ENCODE assay signal across 21 mouse cellular contexts in genomic region chr2:35258590-35258989, GRCm38 (mm10). TPM values are rescaled to one million over a fixed set of nuclear protein-coding genes. Genes with fewer than 3 reads are reported as not detected.
A peak's percentile ranks its signal among the peaks of the same experiment; 100 is the strongest.
DNase-seq lines count a peak whose midpoint lies in the region; ATAC-seq and TF ChIP-seq lines count a peak whose summit lies in the region.
"Had no signal": no experiment of that assay in that cellular context is flagged by ENCODE, and none has a peak within 500 bp of the region (broad histone marks: within the 10 kb centered on the region; RNA-seq: fewer than 3 reads in every experiment).

No protein-coding gene starts in this region.

- no peak for TF ChIP-seq CTCF in heart, postnatal 0 days (IDR thresholded peaks at IDR 0.05; ENCODE audit: low read depth)

- no peaks in the 10 kb centered on the region for H3K36me3 ChIP-seq in embryonic facial prominence, embryonic 12.5 days
- no peaks in the 10 kb centered on the region for H3K36me3 ChIP-seq in embryonic facial prominence, embryonic 10.5 days (replicated peaks)
- no peaks in the 10 kb centered on the region for H3K36me3 ChIP-seq in heart, postnatal 0 days (replicated peaks; ENCODE audit: control insufficient read depth, insufficient read depth, low read length)
- H3K36me3 ChIP-seq in embryonic facial prominence, embryonic 15.5 days: no peaks in the 10 kb centered on the region
- H3K36me3 ChIP-seq in stomach, embryonic 14.5 days (ENCODE audit: control insufficient read depth, insufficient read depth, low read length): no peaks in the 10 kb centered on the region
- H3K36me3 ChIP-seq: G1E; hindbrain, embryonic 12.5 days; neural tube, embryonic 12.5 days had no signal

- H3K27me3 ChIP-seq in embryonic facial prominence, embryonic 12.5 days: no peaks in the 10 kb centered on the region
- H3K27me3 ChIP-seq in embryonic facial prominence, embryonic 10.5 days (replicated peaks; ENCODE audit: low read depth, poor library complexity, severe bottlenecking): peaks cover 50% of the 10 kb centered on the region
- no peaks in the 10 kb centered on the region for H3K27me3 ChIP-seq in heart, postnatal 0 days (ENCODE audit: control insufficient read depth, insufficient read depth, low read length)
- H3K27me3 ChIP-seq in embryonic facial prominence, embryonic 15.5 days: 0 out of 2 replicates have a peak, but pooled peaks cover under 1% of the 10 kb centered on the region
- H3K27me3 ChIP-seq in stomach, embryonic 14.5 days (ENCODE audit: control insufficient read depth, insufficient read depth, low read length): no peaks in the 10 kb centered on the region

- no peak for TF ChIP-seq EP300 in heart, postnatal 0 days (IDR thresholded peaks at IDR 0.05; ENCODE audit: low read depth)

- ATAC-seq in embryonic facial prominence, embryonic 12.5 days (ENCODE audit: insufficient number of reproducible peaks, insufficient read depth, low FRiP score, low TSS enrichment): no peak
- ATAC-seq in heart, postnatal 0 days (ENCODE audit: insufficient read depth, low read depth): no peak
- no peak for ATAC-seq in embryonic facial prominence, embryonic 15.5 days (ENCODE audit: insufficient number of reproducible peaks, low FRiP score, low TSS enrichment, low read depth)
- ATAC-seq in stomach, embryonic 14.5 days (ENCODE audit: insufficient number of reproducible peaks, insufficient read depth, low FRiP score, low read depth): no peak
- ATAC-seq: forebrain, embryonic 14.5 days; inflammation-experienced regulatory T-cells, adult 6 months had no signal

- no peak overlapping the region for H3K4me2 ChIP-seq in embryonic facial prominence, embryonic 12.5 days (replicated peaks)
- H3K4me2 ChIP-seq in heart, postnatal 0 days (ENCODE audit: low read depth, low read length): no peak overlapping the region; the same call in 1 of the 2 replicates
- peak overlapping the region; percentile 89 for H3K4me2 ChIP-seq in embryonic facial prominence, embryonic 15.5 days (replicated peaks)
- 0 out of 2 replicates have a peak overlapping the region, but pooled peaks have one; percentile 17 for H3K4me2 ChIP-seq in stomach, embryonic 14.5 days (replicated peaks; ENCODE audit: low read depth, low read length)
- H3K4me2 ChIP-seq: hindbrain, embryonic 12.5 days; neural tube, embryonic 12.5 days had no signal

- H3K9ac ChIP-seq in embryonic facial prominence, embryonic 12.5 days: no peak overlapping the region
- no peak overlapping the region for H3K9ac ChIP-seq in heart, postnatal 0 days (replicated peaks; ENCODE audit: low read depth, low read length)
- no peak overlapping the region for H3K9ac ChIP-seq in embryonic facial prominence, embryonic 15.5 days
- no peak overlapping the region for H3K9ac ChIP-seq in stomach, embryonic 14.5 days (replicated peaks; ENCODE audit: low read depth, low read length)
- H3K9ac ChIP-seq: hindbrain, embryonic 12.5 days; neural tube, embryonic 12.5 days had no signal

- no peak overlapping the region for H3K4me3 ChIP-seq in embryonic facial prominence, embryonic 12.5 days
- no peak overlapping the region for H3K4me3 ChIP-seq in embryonic facial prominence, embryonic 10.5 days
- no peak overlapping the region for H3K4me3 ChIP-seq in heart, postnatal 0 days (ENCODE audit: low read depth, low read length)
- H3K4me3 ChIP-seq in embryonic facial prominence, embryonic 15.5 days (replicated peaks): no peak overlapping the region; the same call in 1 of the 2 replicates
- no peak overlapping the region for H3K4me3 ChIP-seq in stomach, embryonic 14.5 days (ENCODE audit: low read depth, low read length)
- H3K4me3 ChIP-seq: heart, adult 2 months; hindbrain, embryonic 12.5 days; neural tube, embryonic 12.5 days had no signal

- H3K27ac ChIP-seq in embryonic facial prominence, embryonic 12.5 days: peak overlapping the region; percentile 83; the same call in 1 of the 2 replicates
- H3K27ac ChIP-seq in embryonic facial prominence, embryonic 10.5 days (replicated peaks): no peak overlapping the region
- peak overlapping the region; percentile 80 for H3K27ac ChIP-seq in heart, postnatal 0 days (ENCODE audit: low read depth)
- H3K27ac ChIP-seq in embryonic facial prominence, embryonic 15.5 days (replicated peaks): peak overlapping the region; percentile 86
- H3K27ac ChIP-seq in stomach, embryonic 14.5 days (ENCODE audit: low read length): peak overlapping the region; percentile 87; the same call in 1 of the 2 replicates
- H3K27ac ChIP-seq: heart, adult 2 months; hindbrain, embryonic 12.5 days; neural tube, embryonic 12.5 days had no signal

- intact Hi-C loops in heart, postnatal 25 days (cut with DNase I): no loop called here

- H3K4me1 ChIP-seq in embryonic facial prominence, embryonic 12.5 days: peaks cover 37% of the 10 kb centered on the region
- H3K4me1 ChIP-seq in embryonic facial prominence, embryonic 10.5 days: peaks cover 33% of the 10 kb centered on the region
- H3K4me1 ChIP-seq in heart, postnatal 0 days (ENCODE audit: control insufficient read depth, insufficient read depth): peaks cover 23% of the 10 kb centered on the region
- peaks cover 78% of the 10 kb centered on the region for H3K4me1 ChIP-seq in embryonic facial prominence, embryonic 15.5 days
- H3K4me1 ChIP-seq in stomach, embryonic 14.5 days (ENCODE audit: control insufficient read depth, insufficient read depth, low read length): peaks cover 32% of the 10 kb centered on the region

- no peaks in the 10 kb centered on the region for H3K9me3 ChIP-seq in embryonic facial prominence, embryonic 12.5 days
- H3K9me3 ChIP-seq in embryonic facial prominence, embryonic 10.5 days: no peaks in the 10 kb centered on the region
- H3K9me3 ChIP-seq in heart, postnatal 0 days (replicated peaks; ENCODE audit: control insufficient read depth, low read length): no peaks in the 10 kb centered on the region
- H3K9me3 ChIP-seq in embryonic facial prominence, embryonic 15.5 days (replicated peaks): no peaks in the 10 kb centered on the region
- no peaks in the 10 kb centered on the region for H3K9me3 ChIP-seq in stomach, embryonic 14.5 days (ENCODE audit: control insufficient read depth, low read depth, low read length)
- H3K9me3 ChIP-seq: G1E; hindbrain, embryonic 12.5 days; neural tube, embryonic 12.5 days had no signal

- no peak for DNase-seq in embryonic facial prominence, embryonic 10.5 days (ENCODE audit: low spot score)
- DNase-seq in heart, postnatal 0 days (ENCODE audit: low spot score): no peak
- DNase-seq in heart, postnatal 25 days (ENCODE audit: low spot score): no peak
- no peak for DNase-seq in Muller cell, postnatal 12 days (ENCODE audit: inconsistent ontology term)
- no peak for DNase-seq in kidney, postnatal 36 days
- DNase-seq: adrenal gland, postnatal 36 days; cerebellum, adult 18-20 months; cerebellum, postnatal 25 days; embryo, embryonic 11 days; gastrocnemius, postnatal 10 days; heart, adult 2 months; liver; lung, postnatal 14 days had no signal

- 86% methylated on average over 4 of the region's 4 CpGs for WGBS in embryonic facial prominence, embryonic 12.5 days
- 85% methylated on average over 4 of the region's 4 CpGs for WGBS in embryonic facial prominence, embryonic 10.5 days
- 52% methylated on average over 4 of the region's 4 CpGs for WGBS in heart, postnatal 0 days
- 77% methylated on average over 4 of the region's 4 CpGs for WGBS in embryonic facial prominence, embryonic 15.5 days
- 59% methylated on average over 4 of the region's 4 CpGs for WGBS in stomach, embryonic 14.5 days

RNA-seq across cellular contexts. Expression of gene Gsn, which starts 2.4 kb away (rescaled TPM):
- 130 and 133 TPM in 2 replicates for polyA plus RNA-seq in embryonic facial prominence, embryonic 12.5 days (2016; fragmentation: Nextera tagmentation; extraction: Ambion mirVana)
- 13.6 and 18.9 TPM in 2 replicates for polyA plus RNA-seq in embryonic facial prominence, embryonic 10.5 days (2016; fragmentation: Nextera tagmentation; extraction: Ambion mirVana)
- total RNA-seq in heart, postnatal 0 days (2014; rRNA removed; ENCODE audit: low replicate concordance): 454 and 460 TPM in 2 replicates
- polyA plus RNA-seq in heart, postnatal 0 days (2015; fragmentation: Nextera tagmentation; extraction: Ambion mirVana): 255 and 259 TPM in 2 replicates
- 100 to 1,000 TPM; 860 to 960 TPM for total RNA-seq in heart, postnatal 25 days (2021)
- polyA plus RNA-seq in embryonic facial prominence, embryonic 15.5 days (2015; fragmentation: Nextera tagmentation; extraction: Ambion mirVana): 327 and 340 TPM in 2 replicates
- 204 and 219 TPM in 2 replicates for polyA plus RNA-seq in stomach, embryonic 14.5 days (2014; fragmentation: Nextera tagmentation; extraction: Ambion mirVana)

RNA-seq across cellular contexts. Expression of gene Rab14, which starts 57.7 kb away (rescaled TPM):
- 317 and 329 TPM in 2 replicates for polyA plus RNA-seq in embryonic facial prominence, embryonic 12.5 days (2016; fragmentation: Nextera tagmentation; extraction: Ambion mirVana)
- 239 and 259 TPM in 2 replicates for polyA plus RNA-seq in embryonic facial prominence, embryonic 10.5 days (2016; fragmentation: Nextera tagmentation; extraction: Ambion mirVana)
- 83.8 and 130 TPM in 2 replicates for total RNA-seq in heart, postnatal 0 days (2014; rRNA removed; ENCODE audit: low replicate concordance)
- 346 and 349 TPM in 2 replicates for polyA plus RNA-seq in heart, postnatal 0 days (2015; fragmentation: Nextera tagmentation; extraction: Ambion mirVana)
- total RNA-seq in heart, postnatal 25 days (2021): 100 to 1,000 TPM; 117 to 136 TPM
- 337 and 352 TPM in 2 replicates for polyA plus RNA-seq in embryonic facial prominence, embryonic 15.5 days (2015; fragmentation: Nextera tagmentation; extraction: Ambion mirVana)
- polyA plus RNA-seq in stomach, embryonic 14.5 days (2014; fragmentation: Nextera tagmentation; extraction: Ambion mirVana): 314 and 322 TPM in 2 replicates

Comparison
In these comparisons a context has a peak if more than half of its experiments do, and no peak if none do; other contexts are left out.
1. H3K4me2 ChIP-seq: peak in embryonic facial prominence, embryonic 15.5 days (single experiment) and stomach, embryonic 14.5 days (single experiment); none in embryonic facial prominence, embryonic 12.5 days (single experiment) and heart, postnatal 0 days (single experiment).